Mouse (Mus musculus): ENCODE data around the gene Ccdc149.

GRCm38 (mm10) chr5:52360286-52361049, 110.9 kb downstream of the Ccdc149 start:
- no peak for TF ChIP-seq POLR2A (IDR thresholded peaks at IDR 0.05; ENCODE audit: borderline replicate concordance, low read depth, low read length)
- no peak for TF ChIP-seq CTCF (IDR thresholded peaks at IDR 0.05; ENCODE audit: low read depth, low read length)
